Mouse (Mus musculus): ENCODE measurements around the gene Ankrd22.

DNA sequence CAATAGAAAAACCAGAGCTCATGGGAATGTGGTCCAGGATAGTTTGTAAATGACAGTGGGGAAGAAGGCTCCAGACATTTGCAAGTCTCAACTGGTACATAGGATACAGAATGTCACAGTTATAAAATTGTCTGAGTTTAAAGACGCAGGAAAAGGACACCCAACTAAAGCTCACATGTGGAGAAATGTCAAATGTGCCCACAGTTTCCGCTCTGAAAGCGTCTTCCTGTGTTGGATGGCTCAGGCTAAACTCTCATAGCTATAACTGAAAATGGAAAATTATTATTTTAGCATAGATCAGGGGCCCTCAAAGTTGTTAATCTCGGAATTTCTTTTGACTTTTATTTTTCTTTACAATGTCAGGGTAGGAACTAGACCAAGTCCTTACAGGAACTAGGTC lies 21.0 kb upstream of the Ankrd22 start:
- TF ChIP-seq POLR2A (IDR thresholded peaks at IDR 0.05; ENCODE audit: low read depth, low read length) (no peak), CTCF (IDR thresholded peaks at IDR 0.05; ENCODE audit: borderline replicate concordance, insufficient read depth, low read length) (no peak)

Measured in embryonic fibroblast, embryonic 13.5 days (primary cell).